Mouse (Mus musculus) thymus, adult 18-20 months (tissue): Measurements from ENCODE around the gene Palm3.
"Not testable (repeated sequence)": the region's sequence is repeated elsewhere in the genome, so short reads cannot be mapped to it uniquely, and the experiment has no call there.

Experiments
- DNase-seq, 2 experiments: peaks; one replicate each; pipeline ENCODE4 v3.0.0; 2022; ENCODE audit warnings: mixed read lengths in 2 of 2

Gene Palm3

DNA sequence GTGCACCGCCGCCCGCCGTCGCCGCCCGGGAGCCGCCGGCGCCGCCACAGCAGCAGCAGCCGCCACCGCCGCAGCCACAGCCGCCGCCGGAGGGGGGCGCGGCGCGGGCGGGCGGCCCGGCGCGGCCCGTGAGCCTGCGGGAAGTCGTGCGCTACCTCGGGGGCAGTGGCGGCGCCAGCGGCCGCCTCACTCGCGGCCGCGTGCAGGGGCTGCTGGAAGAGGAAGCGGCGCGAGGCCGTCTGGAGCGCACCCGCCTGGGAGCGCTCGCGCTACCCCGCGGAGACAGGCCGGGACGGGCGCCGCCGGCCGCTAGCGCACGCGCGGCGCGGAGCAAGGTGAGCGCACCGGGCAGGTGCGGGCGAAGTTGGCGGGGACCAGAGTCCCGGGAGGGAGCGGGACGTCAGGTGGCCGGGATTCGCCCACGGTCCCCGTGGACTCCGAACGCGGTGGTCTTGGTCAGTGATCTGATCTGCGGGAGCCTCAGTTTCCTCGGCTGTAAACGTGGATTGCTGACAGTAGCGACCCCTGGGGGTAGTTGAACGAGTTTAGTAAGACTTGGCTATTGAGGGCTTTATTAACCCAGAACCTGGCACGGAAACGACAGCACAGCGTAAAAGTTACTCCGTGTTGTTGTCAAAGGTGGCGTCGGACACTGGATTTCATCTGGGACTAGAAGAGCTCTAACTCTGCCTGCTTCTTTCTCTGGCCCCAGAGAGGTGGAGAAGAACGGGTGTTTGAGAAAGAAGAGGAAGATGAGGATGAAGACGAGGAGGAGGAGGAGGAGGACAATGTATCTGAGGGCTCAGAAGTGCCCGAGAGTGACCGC lies 22.8 kb upstream of the Palm3 start:
- peak; percentile 37 to 63 for DNase-seq

DNA sequence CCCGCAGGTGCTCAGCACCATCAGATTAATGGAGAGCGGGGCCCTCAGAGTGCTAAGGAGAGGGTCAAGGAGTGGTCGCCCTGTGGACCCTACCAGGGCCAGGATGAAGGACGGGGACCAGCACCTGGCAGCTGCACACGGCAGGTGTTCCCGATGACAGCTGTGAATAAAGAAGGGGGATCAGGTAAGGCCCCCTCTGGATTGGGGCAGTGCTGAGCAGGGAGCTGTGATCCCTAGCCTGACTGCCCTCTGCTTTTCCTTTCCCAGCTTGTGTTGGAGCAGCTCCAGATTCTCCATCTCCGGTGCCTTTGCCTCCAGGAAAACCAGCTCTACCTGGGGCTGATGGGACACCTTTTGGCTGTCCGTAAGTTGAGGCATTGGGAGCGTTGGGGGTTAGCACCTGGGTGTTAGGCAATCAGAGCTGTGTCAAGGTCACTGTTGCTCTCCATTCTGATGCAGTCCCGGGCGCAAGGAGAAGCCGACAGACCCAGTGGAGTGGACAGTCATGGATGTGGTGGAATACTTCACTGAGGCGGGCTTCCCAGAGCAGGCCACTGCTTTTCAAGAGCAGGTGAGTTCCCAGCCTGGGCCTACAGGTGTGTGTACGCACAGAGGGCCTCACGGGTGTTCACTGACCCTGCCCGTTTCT lies 22.1 kb upstream of the Palm3 start:
- no peak for DNase-seq

DNA sequence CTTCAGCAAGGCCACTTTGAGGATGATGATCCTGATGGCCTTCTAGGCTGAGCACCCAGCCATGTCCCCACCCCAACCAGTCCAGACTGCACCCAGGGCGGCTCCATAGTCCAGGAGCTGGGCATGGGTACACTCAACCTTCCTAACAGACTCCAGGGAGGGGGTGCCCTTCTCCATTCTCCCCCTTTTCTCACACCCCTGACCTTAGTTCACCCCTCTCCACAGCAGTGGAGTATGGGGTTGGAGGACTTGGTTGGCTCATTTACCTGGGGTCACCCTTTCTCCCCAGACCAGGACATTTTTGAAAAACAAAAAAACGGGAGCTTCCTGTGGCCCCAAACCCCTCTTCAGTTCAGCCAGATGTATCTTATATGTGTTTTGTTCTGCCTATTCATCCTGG lies 21.4 kb upstream of the Palm3 start:
- DNase-seq, result no peak

DNA sequence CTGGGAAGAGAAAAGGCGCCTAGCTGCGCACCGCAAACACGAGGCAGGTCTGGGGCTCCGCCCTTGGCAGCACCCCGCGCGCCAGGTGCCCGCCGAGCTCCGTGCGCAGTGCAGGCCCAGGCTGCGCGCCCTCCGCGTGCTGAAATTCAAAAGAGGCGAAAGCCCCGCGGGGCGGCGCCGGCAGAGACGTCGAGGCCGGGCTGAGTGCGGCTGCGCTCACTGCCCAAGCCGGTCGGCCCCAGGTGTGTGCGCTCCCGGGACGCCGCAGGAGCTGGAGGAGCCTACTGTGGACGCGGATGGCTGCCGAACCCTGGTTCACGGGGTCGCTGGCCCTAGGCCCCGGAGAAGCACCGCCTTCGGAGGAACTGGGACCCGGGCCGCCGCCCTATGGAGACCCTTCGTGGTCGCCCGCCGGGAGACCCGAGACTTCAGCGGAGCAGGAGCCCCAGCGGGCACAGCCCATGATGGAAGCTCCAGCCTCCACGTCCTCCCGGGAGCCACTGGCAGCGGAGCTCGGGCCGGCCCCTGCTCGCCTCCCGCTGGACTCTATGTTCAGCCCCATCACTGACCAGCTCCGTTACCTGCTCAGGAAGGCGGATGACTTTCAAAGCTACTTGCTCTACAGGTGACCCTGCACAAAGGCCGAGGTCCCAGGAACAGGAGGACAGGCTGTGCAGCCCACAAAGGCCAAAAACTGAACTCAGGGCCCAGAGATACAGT lies 19.8 kb upstream of the Palm3 start, which contains the start of gene 1700067K01Rik:
TSS of gene 1700067K01Rik (plus strand) at position 222 of the 720 bp plus-strand sequence.
- DNase-seq, result no peak

- no peak for DNase-seq
These were observed 18.2 kb upstream of the Palm3 start for GRCm38 (mm10) chr8:84002957-84003611.

GRCm38 (mm10) chr8:84003612-84004246 lies 17.5 kb upstream of the Palm3 start:
- DNase-seq, result no peak

DNA sequence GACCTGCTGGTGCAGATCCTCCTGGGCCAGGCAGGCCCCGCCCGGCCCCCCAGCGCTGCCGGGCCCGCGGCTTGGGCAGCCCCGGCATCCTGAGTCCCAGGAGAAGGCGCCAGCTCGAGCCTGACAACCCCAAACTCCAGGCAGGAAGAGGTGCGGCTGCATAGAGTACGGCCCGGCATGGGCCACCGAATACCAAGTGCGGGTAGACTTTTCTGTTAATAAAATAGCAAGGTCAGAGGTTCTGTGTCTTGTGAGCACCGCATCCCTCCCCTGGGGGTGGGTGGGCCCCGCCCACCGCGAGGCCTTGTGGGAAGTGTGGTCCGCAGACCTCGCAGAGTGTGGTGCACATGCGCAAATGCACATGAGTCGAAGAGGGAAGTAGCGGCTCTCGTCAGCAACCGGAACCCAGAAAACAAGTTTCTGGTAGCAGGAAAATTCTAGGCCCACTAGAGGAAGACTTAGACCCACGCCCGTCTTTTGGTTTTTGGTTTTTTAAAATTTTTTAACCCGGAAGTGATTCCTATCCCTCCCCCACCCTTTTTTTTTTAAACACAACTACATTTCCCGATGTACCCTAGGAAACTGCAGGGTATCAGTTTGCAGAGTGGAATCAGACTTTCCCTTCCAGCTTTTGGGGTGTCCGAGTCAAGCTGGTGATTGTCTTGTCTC lies 16.6 kb upstream of the Palm3 start:
- DNase-seq, result peak; percentile 93 to 94

DNA sequence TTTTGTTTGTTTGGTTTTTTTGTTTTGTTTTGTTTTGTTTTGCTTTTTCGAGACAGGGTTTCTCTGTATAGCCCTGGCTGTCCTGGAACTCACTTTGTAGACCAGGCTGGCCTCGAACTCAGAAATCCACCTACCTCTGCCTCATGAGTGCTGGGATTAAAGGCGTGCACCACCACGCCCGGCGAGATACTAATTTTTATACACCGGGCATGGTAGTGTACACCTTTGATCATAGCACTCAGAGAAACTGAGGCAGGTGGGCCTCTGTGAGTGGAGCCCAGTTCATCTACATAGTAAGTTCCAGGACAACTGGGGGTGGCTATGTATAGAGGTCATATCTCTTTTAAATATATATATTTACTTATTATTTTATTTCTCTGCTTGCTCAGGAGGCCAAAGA lies 15.8 kb upstream of the Palm3 start:
- DNase-seq, result not testable (repeated sequence)

DNA sequence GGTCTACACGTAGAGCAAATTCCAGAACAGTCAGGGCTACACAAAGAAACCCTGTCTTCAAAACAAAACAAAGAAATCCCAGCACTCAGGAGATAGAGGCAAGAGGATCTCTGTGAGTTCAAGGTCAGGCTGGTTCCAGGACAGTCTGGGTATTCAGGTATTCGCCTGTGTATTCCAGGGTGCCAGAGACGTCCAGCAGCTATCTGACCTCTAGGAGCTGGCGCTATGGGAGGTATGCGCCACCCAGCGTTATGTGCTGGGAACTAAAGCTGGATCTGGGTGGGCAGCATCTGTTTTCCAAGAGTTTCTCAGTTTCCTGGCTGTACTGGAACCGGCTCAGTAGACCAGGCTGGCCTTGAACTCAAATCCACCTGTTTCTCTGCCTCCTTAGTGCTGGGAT lies 12.9 kb upstream of the Palm3 start:
- no peak for DNase-seq

DNA sequence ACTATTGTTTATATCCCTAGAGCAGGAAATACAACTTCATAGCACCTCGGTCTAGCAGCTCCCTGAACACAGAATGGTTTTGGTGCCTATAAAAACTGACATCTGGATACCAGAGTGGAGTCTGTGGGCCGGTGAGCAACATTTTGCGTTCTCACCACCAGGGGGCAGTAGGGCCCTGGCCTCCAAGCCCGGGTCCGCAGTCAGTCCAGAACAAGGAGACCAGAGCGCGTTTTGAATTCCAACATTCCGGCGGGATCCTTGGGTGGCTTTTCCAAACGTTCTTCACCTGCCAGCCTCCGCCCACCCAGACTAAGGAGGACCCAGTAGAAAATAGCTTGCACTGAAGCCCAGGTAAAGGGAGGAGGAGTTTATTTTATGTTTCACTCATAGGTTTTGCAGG lies 11.4 kb upstream of the Palm3 start:
- peak; percentile 51 to 62 for DNase-seq

DNA sequence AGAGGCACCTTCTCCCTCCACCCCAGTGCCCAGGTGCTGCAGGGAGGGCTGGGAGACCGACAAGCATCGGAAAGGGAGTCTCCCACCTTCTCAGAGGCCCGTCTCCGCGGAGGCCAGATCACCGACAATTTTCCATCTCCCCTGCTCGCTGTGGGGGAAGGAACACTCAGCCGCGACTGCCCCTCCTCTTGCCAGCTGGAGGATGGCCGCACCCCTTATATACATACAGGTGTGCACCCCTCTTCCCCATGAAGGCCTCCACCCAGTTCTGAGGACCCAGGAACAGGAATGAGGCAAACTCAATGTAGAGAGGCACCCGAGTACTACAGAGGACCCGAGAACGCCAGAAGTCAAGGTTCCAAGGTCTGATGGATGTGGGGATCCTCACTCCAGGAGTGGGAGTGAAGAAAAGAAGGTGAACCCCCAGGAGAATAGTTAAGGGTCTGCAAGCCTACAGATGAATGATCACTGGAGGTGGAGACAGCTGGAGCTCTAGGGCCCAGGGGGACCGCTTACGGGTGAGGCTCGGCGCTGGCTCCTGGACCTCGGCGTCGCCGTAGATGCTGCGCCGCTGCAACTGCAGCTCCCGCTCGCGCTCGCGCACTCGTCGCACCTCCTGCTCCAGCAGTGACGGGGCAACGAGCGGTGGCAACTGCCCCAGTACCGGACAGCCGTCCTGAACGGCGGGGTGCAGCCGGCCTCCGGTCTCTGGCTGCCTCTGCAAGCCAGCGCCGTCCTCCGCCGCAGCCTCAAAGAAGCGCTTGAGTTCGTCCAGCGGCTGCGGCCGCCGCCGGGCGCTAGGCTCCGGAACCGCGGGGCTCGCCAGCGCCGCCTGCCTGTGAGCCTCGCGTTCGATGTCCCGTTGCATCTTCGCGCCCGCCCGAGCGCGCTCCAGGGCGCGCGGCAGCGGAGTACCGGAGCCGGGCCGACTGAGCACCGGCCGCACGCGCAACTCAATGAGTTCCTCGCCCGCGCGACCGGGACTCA lies 10.4 kb upstream of the Palm3 start:
- DNase-seq, result peak in 1 of 2 experiments; percentile 33

- no peak for DNase-seq
These were observed 9.4 kb upstream of the Palm3 start, which contains the start of gene 2210011C24Rik for GRCm38 (mm10) chr8:84011705-84012498. Gene 2210011C24Rik, minus strand, starts transcription at chr8:84012171.

DNA sequence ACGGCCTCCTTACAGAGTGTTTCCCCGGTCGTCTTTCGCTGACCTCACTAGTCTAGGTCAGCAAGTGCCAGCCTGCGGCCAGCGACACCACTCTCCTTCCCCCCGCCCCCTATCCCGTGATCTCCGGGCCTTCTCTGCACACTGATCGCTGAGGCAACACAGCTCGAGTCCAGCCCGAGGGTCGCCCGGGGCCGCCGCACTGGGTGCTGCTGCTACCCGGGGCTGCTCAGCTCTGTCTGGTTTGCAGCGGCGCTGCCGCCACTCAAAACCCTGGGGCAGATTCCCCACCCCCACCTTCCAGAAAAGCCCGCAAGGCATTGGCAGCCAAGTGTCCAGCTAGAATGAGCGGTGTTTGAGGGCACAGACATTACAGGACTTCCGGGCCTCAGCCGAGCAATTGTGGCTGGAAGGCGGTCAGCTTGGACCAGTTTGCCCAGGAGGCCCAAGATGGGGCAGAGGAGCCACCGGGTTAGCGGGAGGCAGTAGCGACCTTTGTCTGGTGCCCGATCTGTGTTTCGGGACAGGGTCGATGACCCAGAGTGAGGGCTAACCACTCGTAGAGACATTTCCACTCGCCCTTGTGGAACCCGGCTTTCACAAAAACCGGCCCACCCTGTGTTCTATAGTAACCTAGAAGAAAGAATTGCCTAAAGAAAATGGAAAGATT lies 8.6 kb upstream of the Palm3 start:
- no peak for DNase-seq

DNA sequence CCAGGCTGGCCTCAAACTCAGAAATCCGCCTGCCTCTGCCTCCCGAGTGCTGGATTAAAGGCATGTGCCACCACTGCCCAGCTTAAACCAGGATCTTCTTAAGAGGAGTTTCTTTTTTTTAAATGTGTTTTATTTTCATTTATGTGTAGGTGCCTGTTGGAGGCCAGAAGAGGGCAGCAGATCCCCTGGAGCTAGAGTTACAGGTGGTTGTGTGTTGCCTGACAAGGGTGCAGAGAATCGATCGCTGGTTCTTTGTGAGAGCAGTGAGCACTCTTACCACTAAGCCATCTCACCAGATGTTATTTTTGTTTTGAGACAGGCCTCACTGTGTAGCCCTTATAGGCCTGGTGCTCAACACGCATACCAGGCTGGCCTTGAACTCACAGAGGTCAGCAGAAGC lies 5.4 kb upstream of the Palm3 start:
- no peak for DNase-seq

- no peak for DNase-seq
These were observed 1.5 kb upstream of the Palm3 start for GRCm38 (mm10) chr8:84019738-84020137.

DNA sequence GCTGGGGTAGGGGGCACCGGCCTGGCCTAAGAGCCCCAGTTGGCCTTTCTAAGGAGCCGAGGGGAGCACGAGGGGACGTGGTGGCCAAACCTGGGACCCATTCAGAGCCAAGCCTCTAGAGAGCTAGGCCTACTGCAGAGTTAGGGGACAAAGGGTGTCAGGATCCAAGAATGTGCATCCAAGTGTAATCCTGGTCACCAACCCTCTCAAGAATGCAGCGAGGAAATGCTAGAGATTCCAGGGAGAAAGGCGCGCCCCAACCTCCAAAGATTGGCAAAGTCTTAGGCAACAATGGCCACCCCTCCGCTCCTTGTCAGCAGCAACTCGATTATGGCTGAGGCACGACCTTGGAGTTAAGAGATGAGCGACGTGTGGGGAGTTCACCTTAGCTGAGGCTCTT lies 298 bp downstream of the Palm3 start:
- no peak for DNase-seq

DNA sequence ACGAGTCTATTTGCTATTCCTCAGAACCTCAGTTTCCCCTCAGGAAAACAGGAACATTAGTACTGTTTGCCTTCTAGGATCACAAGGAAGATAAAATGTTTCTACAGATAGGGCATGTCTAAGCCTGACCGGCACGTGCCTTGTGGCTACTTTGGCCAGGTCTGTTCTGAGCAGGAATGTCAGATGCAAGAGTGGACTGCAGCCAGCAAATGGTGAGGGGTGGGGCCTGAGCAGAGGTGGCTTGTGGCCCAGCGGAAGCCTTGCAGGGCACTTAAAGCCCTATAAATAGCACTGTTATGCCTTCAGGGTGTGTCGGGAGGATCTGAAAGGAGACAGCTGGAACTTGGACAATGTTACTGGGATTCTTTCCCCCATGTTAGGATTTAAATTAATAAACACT lies 1.8 kb downstream of the Palm3 start:
- no peak for DNase-seq

DNA sequence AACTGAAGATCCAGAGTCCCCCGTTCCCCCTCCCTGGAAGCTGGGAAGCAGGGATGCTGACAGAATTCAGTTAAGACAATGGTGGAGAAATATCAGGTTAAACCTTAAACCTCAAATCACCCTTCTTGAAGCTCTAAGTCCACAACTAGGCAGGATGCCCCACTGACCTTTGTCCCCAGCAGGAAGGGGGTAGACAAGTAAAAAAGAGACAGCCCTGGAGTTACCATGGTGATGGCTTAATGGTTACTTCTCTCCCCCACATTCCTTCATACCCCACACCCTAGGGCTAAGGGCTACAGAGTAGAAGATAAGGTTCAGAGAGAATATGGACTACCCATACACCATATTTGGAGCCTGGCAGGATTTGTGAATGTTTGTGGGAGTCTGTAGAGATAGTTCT lies 2.4 kb downstream of the Palm3 start:
- DNase-seq, result no peak

- no peak for DNase-seq
These were observed 2.9 kb downstream of the Palm3 start for GRCm38 (mm10) chr8:84024171-84024570.
